Mouse (Mus musculus) cerebellum, adult (tissue): ENCODE measurements at regions not wholly inside any gene's neighbourhood (a gene's known extent, or its start where the extent isn't known, plus 50 kb on each side); places are given as distances from the start of the nearest gene placed in this dataset.

ENCODE experiments used
- ATAC-seq: cut with Nextera tagmentation; 2 replicates; pipeline ENCODE4 v1.9.2; 2017; ENCODE audit warnings: mild to moderate bottlenecking, moderate library complexity, mixed read lengths; ENCODE audit not compliant: insufficient number of reproducible peaks, low FRiP score, low TSS enrichment

GRCm38 (mm10) chr14:105588391-105589163, 308.0 kb downstream of the Spry2 start:
- peak; percentile 38 for ATAC-seq

- ATAC-seq = no peak; the same call in 1 of the 2 replicates
Observed at GRCm38 (mm10) chr14:105588029-105588390, 308.6 kb downstream of the Spry2 start.

GRCm38 (mm10) chr14:105584632-105585031, 312.0 kb downstream of the Spry2 start:
- no peak for ATAC-seq

GRCm38 (mm10) chr14:105583497-105583896, 313.1 kb downstream of the Spry2 start:
- no peak for ATAC-seq

- ATAC-seq = no peak
Observed at GRCm38 (mm10) chr14:105576266-105576665, 317.9 kb downstream of the Ndfip2 start.

GRCm38 (mm10) chr14:105572036-105572891, 313.9 kb downstream of the Ndfip2 start:
- no peak for ATAC-seq

- ATAC-seq = no peak
Observed at GRCm38 (mm10) chr14:105570156-105570555, 311.8 kb downstream of the Ndfip2 start.

GRCm38 (mm10) chr14:105565827-105566226, 307.5 kb downstream of the Ndfip2 start:
- ATAC-seq = no peak

GRCm38 (mm10) chr14:105562843-105563242, 304.5 kb downstream of the Ndfip2 start:
- ATAC-seq = no peak

GRCm38 (mm10) chr14:105556813-105557212, 298.4 kb downstream of the Ndfip2 start:
- no peak for ATAC-seq

GRCm38 (mm10) chr14:105544066-105544465, 285.7 kb downstream of the Ndfip2 start:
- no peak for ATAC-seq

GRCm38 (mm10) chr14:105542486-105543145, 284.2 kb downstream of the Ndfip2 start:
- peak; percentile 52; the same call in 1 of the 2 replicates for ATAC-seq

GRCm38 (mm10) chr14:105542090-105542485, 283.7 kb downstream of the Ndfip2 start:
- no peak for ATAC-seq

GRCm38 (mm10) chr14:105532168-105532745, 273.9 kb downstream of the Ndfip2 start:
- ATAC-seq = no peak

GRCm38 (mm10) chr14:105528107-105528506, 269.7 kb downstream of the Ndfip2 start:
- ATAC-seq = no peak

GRCm38 (mm10) chr14:105523849-105524248, 265.5 kb downstream of the Ndfip2 start:
- ATAC-seq = no peak

GRCm38 (mm10) chr14:105522279-105522678, 263.9 kb downstream of the Ndfip2 start:
- ATAC-seq = no peak

- no peak for ATAC-seq
Observed at GRCm38 (mm10) chr14:105518706-105519105, 260.3 kb downstream of the Ndfip2 start.

GRCm38 (mm10) chr14:105514413-105514812, 256.0 kb downstream of the Ndfip2 start:
- no peak for ATAC-seq

- peak; percentile 31; the same call in 1 of the 2 replicates for ATAC-seq
Observed at GRCm38 (mm10) chr14:105512914-105513677, 254.7 kb downstream of the Ndfip2 start.
